Mouse (Mus musculus): ENCODE measurements around the gene Snx30. TPM values are rescaled to one million over a fixed set of nuclear protein-coding genes. Genes with fewer than 3 reads are reported as not detected.

Snx30 gene
- polyA plus RNA-seq, 1 experiment from 2014 or later, result 16.5 TPM

- Histone ChIP-seq H3K9ac (ENCODE audit: low read depth, low read length) (no peak overlapping the region), H3K4me3 (ENCODE audit: low read length) (no peak overlapping the region), H3K36me3 (ENCODE audit: control insufficient read depth, insufficient read depth, low read length) (peaks cover 12% of the 10 kb centered on the region), H3K27ac (ENCODE audit: low read depth, low read length) (no peak overlapping the region), H3K4me2 (ENCODE audit: low read length) (no peak overlapping the region), H3K27me3 (replicated peaks; ENCODE audit: control insufficient read depth, insufficient read depth, low read length) (no peaks in the 10 kb centered on the region), H3K9me3 (ENCODE audit: control insufficient read depth, low read length) (no peaks in the 10 kb centered on the region), H3K4me1 (ENCODE audit: control insufficient read depth, insufficient read depth, low read depth, low read length) (no peaks in the 10 kb centered on the region; the same call in none of the 2 replicates)
- 87% methylated on average over 2 of the region's 2 CpGs for WGBS
- ATAC-seq, result no peak
Observed at GRCm38 (mm10) chr4:59881210-59881609, 75.6 kb downstream of the Snx30 start.

- H3K27ac ChIP-seq (ENCODE audit: low read depth, low read length), result no peak overlapping the region
- 88% methylated on average over 6 of the region's 6 CpGs for WGBS
- no peak overlapping the region for H3K4me3 ChIP-seq (ENCODE audit: low read length)
- no peak overlapping the region for H3K9ac ChIP-seq (ENCODE audit: low read depth, low read length)
- H3K27me3 ChIP-seq (replicated peaks; ENCODE audit: control insufficient read depth, insufficient read depth, low read length), result no peaks in the 10 kb centered on the region
- no peaks in the 10 kb centered on the region for H3K4me1 ChIP-seq (ENCODE audit: control insufficient read depth, insufficient read depth, low read depth, low read length)
- no peaks in the 10 kb centered on the region for H3K9me3 ChIP-seq (ENCODE audit: control insufficient read depth, low read length)
- H3K4me2 ChIP-seq (ENCODE audit: low read length), result no peak overlapping the region
- ATAC-seq, result no peak
- peaks cover 12% of the 10 kb centered on the region for H3K36me3 ChIP-seq (ENCODE audit: control insufficient read depth, insufficient read depth, low read length)
Observed at GRCm38 (mm10) chr4:59884136-59884696, 78.6 kb downstream of the Snx30 start.

- H3K9ac ChIP-seq (ENCODE audit: low read depth, low read length), result no peak overlapping the region
- H3K4me2 ChIP-seq (ENCODE audit: low read length), result no peak overlapping the region
- no peaks in the 10 kb centered on the region for H3K27me3 ChIP-seq (replicated peaks; ENCODE audit: control insufficient read depth, insufficient read depth, low read length)
- no peak overlapping the region for H3K27ac ChIP-seq (ENCODE audit: low read depth, low read length)
- H3K4me3 ChIP-seq (ENCODE audit: low read length), result no peak overlapping the region
- no peak for ATAC-seq
- whole genome bisulfite sequencing, result 86% methylated on average over 6 of the region's 6 CpGs
- H3K36me3 ChIP-seq (ENCODE audit: control insufficient read depth, insufficient read depth, low read length), result peaks cover 10% of the 10 kb centered on the region
- H3K4me1 ChIP-seq (ENCODE audit: control insufficient read depth, insufficient read depth, low read depth, low read length), result no peaks in the 10 kb centered on the region
- no peaks in the 10 kb centered on the region for H3K9me3 ChIP-seq (ENCODE audit: control insufficient read depth, low read length)
Observed at GRCm38 (mm10) chr4:59886281-59886680, 80.6 kb downstream of the Snx30 start.

GRCm38 (mm10) chr4:59887011-59887410 is 81.4 kb downstream of the Snx30 start:
- Histone ChIP-seq H3K27ac (ENCODE audit: low read depth, low read length) (no peak overlapping the region), H3K4me2 (ENCODE audit: low read length) (no peak overlapping the region), H3K9me3 (ENCODE audit: control insufficient read depth, low read length) (no peaks in the 10 kb centered on the region), H3K36me3 (ENCODE audit: control insufficient read depth, insufficient read depth, low read length) (peaks cover 9% of the 10 kb centered on the region), H3K4me3 (ENCODE audit: low read length) (no peak overlapping the region), H3K4me1 (ENCODE audit: control insufficient read depth, insufficient read depth, low read depth, low read length) (no peaks in the 10 kb centered on the region), H3K27me3 (replicated peaks; ENCODE audit: control insufficient read depth, insufficient read depth, low read length) (no peaks in the 10 kb centered on the region), H3K9ac (ENCODE audit: low read depth, low read length) (no peak overlapping the region)
- WGBS, result 88% methylated on average over 5 of the region's 5 CpGs
- ATAC-seq, result no peak

- no peak overlapping the region for H3K4me2 ChIP-seq (ENCODE audit: low read length)
- H3K9me3 ChIP-seq (ENCODE audit: control insufficient read depth, low read length), result no peaks in the 10 kb centered on the region
- H3K9ac ChIP-seq (ENCODE audit: low read depth, low read length), result no peak overlapping the region
- no peak for ATAC-seq
- no peak overlapping the region for H3K4me3 ChIP-seq (ENCODE audit: low read length)
- H3K27ac ChIP-seq (ENCODE audit: low read depth, low read length), result no peak overlapping the region
- H3K27me3 ChIP-seq (replicated peaks; ENCODE audit: control insufficient read depth, insufficient read depth, low read length), result no peaks in the 10 kb centered on the region
- H3K4me1 ChIP-seq (ENCODE audit: control insufficient read depth, insufficient read depth, low read depth, low read length), result no peaks in the 10 kb centered on the region
- 89% methylated on average over 5 of the region's 5 CpGs for WGBS
- H3K36me3 ChIP-seq (ENCODE audit: control insufficient read depth, insufficient read depth, low read length), result no peaks in the 10 kb centered on the region; the same call in 1 of the 2 replicates
Observed at GRCm38 (mm10) chr4:59888014-59888413, 82.4 kb downstream of the Snx30 start.

GRCm38 (mm10) chr4:59890086-59890600 is 84.5 kb downstream of the Snx30 start:
- Histone ChIP-seq H3K27ac (ENCODE audit: low read depth, low read length) (no peak overlapping the region), H3K4me1 (ENCODE audit: control insufficient read depth, insufficient read depth, low read depth, low read length) (no peaks in the 10 kb centered on the region), H3K9ac (ENCODE audit: low read depth, low read length) (no peak overlapping the region), H3K36me3 (ENCODE audit: control insufficient read depth, insufficient read depth, low read length) (peaks cover 3% of the 10 kb centered on the region), H3K4me3 (ENCODE audit: low read length) (no peak overlapping the region), H3K27me3 (replicated peaks; ENCODE audit: control insufficient read depth, insufficient read depth, low read length) (no peaks in the 10 kb centered on the region), H3K4me2 (ENCODE audit: low read length) (no peak overlapping the region), H3K9me3 (ENCODE audit: control insufficient read depth, low read length) (no peaks in the 10 kb centered on the region)
- 91% methylated on average over 6 of the region's 6 CpGs for WGBS
- 0 out of 2 replicates have a peak, but pooled peaks have one; percentile 3 for ATAC-seq

GRCm38 (mm10) chr4:59891723-59892416 is 86.2 kb downstream of the Snx30 start:
- Histone ChIP-seq H3K27ac (ENCODE audit: low read depth, low read length) (no peak overlapping the region), H3K36me3 (ENCODE audit: control insufficient read depth, insufficient read depth, low read length) (peaks cover 7% of the 10 kb centered on the region), H3K27me3 (replicated peaks; ENCODE audit: control insufficient read depth, insufficient read depth, low read length) (no peaks in the 10 kb centered on the region), H3K4me3 (ENCODE audit: low read length) (no peak overlapping the region), H3K4me1 (ENCODE audit: control insufficient read depth, insufficient read depth, low read depth, low read length) (no peaks in the 10 kb centered on the region), H3K4me2 (ENCODE audit: low read length) (no peak overlapping the region), H3K9me3 (ENCODE audit: control insufficient read depth, low read length) (no peaks in the 10 kb centered on the region), H3K9ac (ENCODE audit: low read depth, low read length) (no peak overlapping the region)
- no peak for ATAC-seq
- 92% methylated on average over 10 of the region's 10 CpGs for WGBS

- WGBS, result 90% methylated on average over 5 of the region's 5 CpGs
- Histone ChIP-seq H3K9me3 (ENCODE audit: control insufficient read depth, low read length) (no peaks in the 10 kb centered on the region), H3K4me3 (ENCODE audit: low read length) (no peak overlapping the region), H3K27me3 (replicated peaks; ENCODE audit: control insufficient read depth, insufficient read depth, low read length) (no peaks in the 10 kb centered on the region), H3K27ac (ENCODE audit: low read depth, low read length) (no peak overlapping the region), H3K4me2 (ENCODE audit: low read length) (no peak overlapping the region), H3K36me3 (ENCODE audit: control insufficient read depth, insufficient read depth, low read length) (peaks cover 7% of the 10 kb centered on the region), H3K4me1 (ENCODE audit: control insufficient read depth, insufficient read depth, low read depth, low read length) (no peaks in the 10 kb centered on the region), H3K9ac (ENCODE audit: low read depth, low read length) (no peak overlapping the region)
- ATAC-seq, result no peak
Observed at GRCm38 (mm10) chr4:59892731-59893130, 87.1 kb downstream of the Snx30 start.

- Histone ChIP-seq H3K4me3 (ENCODE audit: low read length) (no peak overlapping the region), H3K9me3 (ENCODE audit: control insufficient read depth, low read length) (no peaks in the 10 kb centered on the region), H3K9ac (ENCODE audit: low read depth, low read length) (no peak overlapping the region), H3K36me3 (ENCODE audit: control insufficient read depth, insufficient read depth, low read length) (peaks cover 10% of the 10 kb centered on the region), H3K27ac (ENCODE audit: low read depth, low read length) (no peak overlapping the region), H3K4me1 (ENCODE audit: control insufficient read depth, insufficient read depth, low read depth, low read length) (no peaks in the 10 kb centered on the region), H3K27me3 (replicated peaks; ENCODE audit: control insufficient read depth, insufficient read depth, low read length) (no peaks in the 10 kb centered on the region), H3K4me2 (ENCODE audit: low read length) (no peak overlapping the region)
- WGBS, result 92% methylated on average over 8 of the region's 8 CpGs
- no peak for ATAC-seq
Observed at GRCm38 (mm10) chr4:59894415-59894814, 88.8 kb downstream of the Snx30 start.

All from hindbrain, embryonic 16.5 days (tissue).